Mouse (Mus musculus): ENCODE results near the gene Rab22a. TPM values are rescaled to one million over a fixed set of nuclear protein-coding genes. Genes with fewer than 3 reads are reported as not detected.
A peak's percentile ranks its signal among the peaks of the same experiment; 100 is the strongest.
"Not testable (repeated sequence)": the region's sequence is repeated elsewhere in the genome, so short reads cannot be mapped to it uniquely, and the experiment has no call there.

Gene Rab22a
- polyA plus RNA-seq, 1 experiment from 2014 or later: 35.3 TPM

DNA sequence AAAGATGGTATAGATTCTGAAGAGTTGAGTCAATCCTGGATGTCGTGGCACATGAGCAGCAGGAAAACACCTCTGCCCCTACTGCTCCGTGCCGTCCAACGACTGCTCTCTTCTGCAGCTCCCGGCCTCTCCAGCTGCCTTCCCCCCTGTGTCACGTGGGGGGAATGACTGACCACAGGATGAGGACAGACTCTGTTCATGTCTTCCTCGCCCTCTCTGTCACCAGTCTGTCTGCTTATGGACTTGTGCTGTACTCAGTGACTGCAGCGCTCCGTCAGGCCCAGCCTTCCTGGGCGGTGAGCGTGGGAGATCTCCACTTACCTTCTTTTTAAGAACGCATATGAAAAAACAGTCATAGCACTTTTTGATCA is 43.3 kb downstream of the Rab22a start:
- Histone ChIP-seq H3K9me3 (replicated peaks) (no peaks in the 10 kb centered on the region), H3K27me3 (no peaks in the 10 kb centered on the region), H3K4me1 (peaks cover 11% of the 10 kb centered on the region), H3K36me3 (peaks cover 87% of the 10 kb centered on the region), H3K4me2 (no peak overlapping the region), H3K4me3 (replicated peaks) (no peak overlapping the region), H3K27ac (peak overlapping the region; percentile 72), H3K9ac (no peak overlapping the region)
- 72% methylated on average over 12 of the region's 12 CpGs for WGBS
- ATAC-seq (replicated peaks; ENCODE audit: low FRiP score): no peak

GRCm38 (mm10) chr2:173705827-173706551 is 46.4 kb downstream of the Rab22a start:
- 88% methylated on average over 15 of the region's 15 CpGs for WGBS
- Histone ChIP-seq H3K27ac (no peak overlapping the region), H3K36me3 (peaks cover 57% of the 10 kb centered on the region), H3K27me3 (no peaks in the 10 kb centered on the region), H3K9ac (no peak overlapping the region), H3K4me3 (replicated peaks) (no peak overlapping the region), H3K9me3 (replicated peaks) (no peaks in the 10 kb centered on the region), H3K4me2 (no peak overlapping the region), H3K4me1 (peaks cover 17% of the 10 kb centered on the region)
- no peak for ATAC-seq (replicated peaks; ENCODE audit: low FRiP score)

GRCm38 (mm10) chr2:173707626-173708025 is 48.1 kb downstream of the Rab22a start:
- not testable (repeated sequence) for H3K4me2 ChIP-seq; ATAC-seq (replicated peaks; ENCODE audit: low FRiP score); H3K9me3 ChIP-seq (replicated peaks); H3K27ac ChIP-seq; H3K9ac ChIP-seq; H3K4me1 ChIP-seq; H3K27me3 ChIP-seq; H3K4me3 ChIP-seq (replicated peaks)
- peaks cover 41% of the 10 kb centered on the region for H3K36me3 ChIP-seq

DNA sequence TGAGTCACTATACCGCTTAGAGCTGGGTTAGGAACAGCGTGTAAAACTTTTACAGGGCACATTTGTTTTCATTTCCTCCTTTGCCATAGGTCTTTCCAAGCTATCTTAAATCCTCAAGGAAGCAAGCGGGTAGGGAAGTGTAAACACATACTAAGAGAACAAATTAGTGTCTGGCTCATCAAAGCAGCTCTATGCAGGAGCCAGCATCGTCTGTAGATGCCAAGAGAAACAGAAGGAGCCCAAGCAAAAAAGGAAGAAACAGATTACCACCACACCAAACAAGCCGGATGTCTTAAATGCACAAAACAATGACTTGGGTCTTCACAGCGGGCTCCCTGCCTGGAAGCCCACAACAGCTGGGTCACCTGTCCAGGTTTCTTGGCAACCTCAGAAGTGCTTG is 50.6 kb downstream of the Rab22a start:
- no peak for ATAC-seq (replicated peaks; ENCODE audit: low FRiP score)
- Histone ChIP-seq H3K36me3 (peaks cover 16% of the 10 kb centered on the region), H3K4me3 (replicated peaks) (no peak overlapping the region), H3K9ac (no peak overlapping the region), H3K4me2 (no peak overlapping the region), H3K27me3 (no peaks in the 10 kb centered on the region), H3K4me1 (peaks cover 5% of the 10 kb centered on the region; the same call in 1 of the 2 replicates), H3K9me3 (replicated peaks) (no peaks in the 10 kb centered on the region), H3K27ac (no peak overlapping the region)
- WGBS: 75% methylated on average over 6 of the region's 6 CpGs

DNA sequence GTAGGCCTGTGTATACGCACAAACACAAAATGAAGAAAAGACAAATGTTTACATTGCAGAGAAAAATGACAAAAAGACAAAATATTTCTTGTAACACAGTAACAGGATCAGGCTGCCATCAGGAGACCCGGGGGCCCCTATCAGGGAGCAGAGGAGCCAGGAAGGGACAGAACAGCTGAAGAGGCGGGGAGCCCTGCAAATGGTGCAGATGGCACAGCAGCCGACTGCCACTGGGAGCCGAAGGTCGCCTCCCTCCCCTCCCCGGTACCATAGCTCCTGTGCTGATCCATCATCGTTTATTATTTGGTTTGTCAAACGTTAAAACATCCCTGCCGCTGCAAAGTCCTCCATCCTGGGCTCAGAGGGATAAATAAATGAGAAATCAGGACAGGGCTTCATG is 53.1 kb downstream of the Rab22a start:
- no peak overlapping the region for H3K27ac ChIP-seq
- H3K9me3 ChIP-seq (replicated peaks): no peaks in the 10 kb centered on the region
- 49% methylated on average over 10 of the region's 10 CpGs for WGBS
- H3K27me3 ChIP-seq: no peaks in the 10 kb centered on the region
- no peak overlapping the region for H3K4me2 ChIP-seq
- H3K4me3 ChIP-seq (replicated peaks): no peak overlapping the region
- no peak for ATAC-seq (replicated peaks; ENCODE audit: low FRiP score)
- H3K36me3 ChIP-seq: peaks cover under 1% of the 10 kb centered on the region; the same call in 1 of the 2 replicates
- H3K4me1 ChIP-seq: peaks cover 5% of the 10 kb centered on the region; the same call in 1 of the 2 replicates
- no peak overlapping the region for H3K9ac ChIP-seq

DNA sequence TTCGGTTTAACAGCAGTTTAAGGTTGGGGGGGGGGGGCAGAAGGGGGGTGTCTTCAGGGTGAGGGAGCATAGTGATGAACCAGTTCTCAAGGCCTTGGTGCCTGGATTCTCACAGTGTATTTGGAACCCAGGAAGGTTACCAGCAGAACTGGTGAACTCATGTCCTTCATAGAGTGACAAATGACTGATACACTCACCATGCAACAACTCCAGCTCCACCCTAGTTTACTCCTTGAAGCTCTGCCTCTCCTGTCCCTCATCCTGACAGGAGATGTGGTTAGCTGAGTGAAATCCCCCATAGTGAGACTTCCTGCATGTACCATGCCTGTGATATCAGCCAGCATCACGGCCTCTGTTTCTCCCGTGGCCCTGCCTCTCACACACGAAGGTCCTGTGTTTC is 53.7 kb downstream of the Rab22a start:
- no peak overlapping the region for H3K4me2 ChIP-seq
- WGBS: 77% methylated on average over 4 of the region's 4 CpGs
- no peak overlapping the region for H3K27ac ChIP-seq
- H3K27me3 ChIP-seq: no peaks in the 10 kb centered on the region
- H3K9ac ChIP-seq: no peak overlapping the region
- no peaks in the 10 kb centered on the region for H3K9me3 ChIP-seq (replicated peaks)
- ATAC-seq (replicated peaks; ENCODE audit: low FRiP score): no peak
- peaks cover 5% of the 10 kb centered on the region; the same call in 1 of the 2 replicates for H3K4me1 ChIP-seq
- H3K36me3 ChIP-seq: no peaks in the 10 kb centered on the region; the same call in 1 of the 2 replicates
- H3K4me3 ChIP-seq (replicated peaks): no peak overlapping the region

DNA sequence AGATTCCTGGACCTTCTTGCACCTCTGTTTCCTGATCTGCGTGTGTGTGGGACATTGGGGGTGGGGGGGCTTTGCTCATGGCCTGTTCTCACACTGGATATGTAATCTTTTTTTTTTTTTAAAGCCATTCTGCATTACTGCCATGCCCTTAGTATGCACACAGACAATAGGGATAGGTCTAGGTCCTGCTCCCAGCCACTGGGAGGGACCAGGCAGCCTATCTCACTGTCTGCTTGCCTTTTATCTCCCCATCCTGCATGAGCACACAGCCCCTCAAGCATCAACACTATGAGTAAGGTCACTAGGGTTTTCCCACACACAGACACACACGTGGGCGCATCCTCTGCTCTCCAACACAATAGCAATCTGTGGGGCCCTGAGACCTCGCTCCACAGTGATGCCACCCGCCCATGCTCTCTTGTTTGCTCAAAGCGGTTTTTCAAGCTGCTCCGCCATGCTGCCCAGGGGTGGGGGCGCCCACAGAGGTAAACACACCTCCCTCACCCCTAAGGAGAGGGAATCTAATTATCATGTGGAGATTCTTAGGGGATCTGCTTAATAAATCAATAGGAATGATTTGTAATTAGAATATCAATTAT is 55.2 kb downstream of the Rab22a start:
- 76% methylated on average over 8 of the region's 8 CpGs for WGBS
- no peak for ATAC-seq (replicated peaks; ENCODE audit: low FRiP score)
- H3K4me1 ChIP-seq: peaks cover 5% of the 10 kb centered on the region; the same call in 1 of the 2 replicates
- no peak overlapping the region for H3K4me2 ChIP-seq
- no peaks in the 10 kb centered on the region for H3K36me3 ChIP-seq
- no peak overlapping the region for H3K4me3 ChIP-seq (replicated peaks)
- no peaks in the 10 kb centered on the region for H3K9me3 ChIP-seq (replicated peaks)
- no peak overlapping the region for H3K27ac ChIP-seq
- no peak overlapping the region for H3K9ac ChIP-seq
- H3K27me3 ChIP-seq: no peaks in the 10 kb centered on the region

GRCm38 (mm10) chr2:173716966-173717365 is 57.4 kb downstream of the Rab22a start:
- H3K4me2 ChIP-seq: no peak overlapping the region
- no peak overlapping the region for H3K4me3 ChIP-seq (replicated peaks)
- 84% methylated on average over 5 of the region's 5 CpGs for WGBS
- no peak overlapping the region for H3K9ac ChIP-seq
- H3K27me3 ChIP-seq: no peaks in the 10 kb centered on the region
- no peak overlapping the region for H3K27ac ChIP-seq
- no peaks in the 10 kb centered on the region for H3K9me3 ChIP-seq (replicated peaks)
- no peak for ATAC-seq (replicated peaks; ENCODE audit: low FRiP score)
- no peaks in the 10 kb centered on the region for H3K36me3 ChIP-seq
- H3K4me1 ChIP-seq: no peaks in the 10 kb centered on the region

GRCm38 (mm10) chr2:173719115-173719514 is 59.6 kb downstream of the Rab22a start, which contains the start of gene 1700010B08Rik:
Gene 1700010B08Rik, plus strand, starts transcription at chr2:173719415.
- H3K9ac ChIP-seq; ATAC-seq (replicated peaks; ENCODE audit: low FRiP score); H3K27me3 ChIP-seq; H3K9me3 ChIP-seq (replicated peaks); H3K36me3 ChIP-seq; H3K27ac ChIP-seq; H3K4me2 ChIP-seq; H3K4me1 ChIP-seq; H3K4me3 ChIP-seq (replicated peaks): not testable (repeated sequence)
- WGBS: 90% methylated on average over 7 of the region's 7 CpGs

- 70% methylated on average over 11 of the region's 11 CpGs for WGBS
- no peak overlapping the region for H3K27ac ChIP-seq
- no peak for ATAC-seq (replicated peaks; ENCODE audit: low FRiP score)
- peaks cover 21% of the 10 kb centered on the region for H3K4me1 ChIP-seq
- no peaks in the 10 kb centered on the region for H3K27me3 ChIP-seq
- H3K4me2 ChIP-seq: no peak overlapping the region
- H3K36me3 ChIP-seq: no peaks in the 10 kb centered on the region
- H3K4me3 ChIP-seq (replicated peaks): no peak overlapping the region
- no peak overlapping the region for H3K9ac ChIP-seq
- no peaks in the 10 kb centered on the region for H3K9me3 ChIP-seq (replicated peaks)
Measured at GRCm38 (mm10) chr2:173722251-173722857, 62.8 kb downstream of the Rab22a start.

DNA sequence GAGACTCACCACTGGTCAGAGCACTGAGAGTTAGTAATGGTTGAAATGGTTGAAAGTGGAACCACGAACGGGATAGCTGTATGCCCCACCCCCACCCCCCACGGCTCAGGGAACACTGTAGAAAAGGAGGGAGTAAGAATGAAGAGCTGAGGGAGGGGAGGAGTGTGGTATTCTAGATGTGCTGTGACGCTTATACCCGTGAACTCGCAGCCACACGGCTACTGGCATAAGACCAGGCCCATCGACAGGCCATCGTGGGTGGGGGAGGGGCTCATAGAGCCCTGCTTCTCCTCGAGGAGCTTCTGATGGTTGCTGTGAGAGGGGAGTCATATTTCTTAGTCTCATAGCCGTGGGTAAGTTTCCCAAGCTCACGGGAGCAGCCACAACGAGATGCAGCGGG is 64.8 kb downstream of the Rab22a start:
- H3K9ac ChIP-seq: no peak overlapping the region
- H3K4me3 ChIP-seq (replicated peaks): no peak overlapping the region; the same call in 1 of the 2 replicates
- H3K27me3 ChIP-seq: no peaks in the 10 kb centered on the region
- ATAC-seq (replicated peaks; ENCODE audit: low FRiP score): peak; percentile 36; the same call in 1 of the 2 replicates
- H3K36me3 ChIP-seq: no peaks in the 10 kb centered on the region
- peaks cover 21% of the 10 kb centered on the region for H3K4me1 ChIP-seq
- H3K4me2 ChIP-seq: peak overlapping the region; percentile 30
- 23% methylated on average over 14 of the region's 14 CpGs for WGBS
- no peak overlapping the region for H3K27ac ChIP-seq
- no peaks in the 10 kb centered on the region for H3K9me3 ChIP-seq (replicated peaks)
